Mouse (Mus musculus) fibroblast of lung, adult 2 months (primary cell): ENCODE data around the gene Ccdc38.

ENCODE experiments used
- DNase-seq: peaks from one replicate; pipeline ENCODE4 v3.0.0-alpha.2; 2011; ENCODE audit warnings: low read depth

Gene Ccdc38

GRCm38 (mm10) chr10:93609236-93609635, 68.8 kb downstream of the Ccdc38 start:
- DNase-seq: no peak

GRCm38 (mm10) chr10:93610896-93611295, 70.5 kb downstream of the Ccdc38 start:
- DNase-seq: no peak

GRCm38 (mm10) chr10:93611419-93612007, 71.1 kb downstream of the Ccdc38 start:
- DNase-seq: peak; percentile 39

GRCm38 (mm10) chr10:93614850-93615249, 74.4 kb downstream of the Ccdc38 start:
- no peak for DNase-seq

GRCm38 (mm10) chr10:93620438-93621179, 80.2 kb downstream of the Ccdc38 start:
- peak; percentile 86 for DNase-seq

GRCm38 (mm10) chr10:93623725-93624124, 83.3 kb downstream of the Ccdc38 start:
- no peak for DNase-seq

GRCm38 (mm10) chr10:93624151-93624550, 83.7 kb downstream of the Ccdc38 start:
- DNase-seq: no peak

- no peak for DNase-seq
Measured at GRCm38 (mm10) chr10:93630310-93630709, 89.9 kb downstream of the Ccdc38 start.

- DNase-seq: no peak
Measured at GRCm38 (mm10) chr10:93632086-93632485, 91.7 kb downstream of the Ccdc38 start.

- DNase-seq: no peak
Measured at GRCm38 (mm10) chr10:93633563-93633962, 93.1 kb downstream of the Ccdc38 start.
